Mouse (Mus musculus) large intestine, adult 2 months (tissue): ENCODE measurements around the gene Gatad1. TPM values are rescaled to one million over a fixed set of nuclear protein-coding genes. Genes with fewer than 3 reads are reported as not detected.
A peak's percentile ranks its signal among the peaks of the same experiment; 100 is the strongest.
"Not testable (repeated sequence)": the region's sequence is repeated elsewhere in the genome, so short reads cannot be mapped to it uniquely, and the experiment has no call there.

Experiments used
- DNase-seq: peaks from one replicate; pipeline ENCODE4 v3.0.0-alpha.2; 2012; ENCODE audit warnings: low read depth, low spot score
- WGBS: fragments of 180-500 bp; shearing (Covaris S2); methylation state at CpG from one replicate; pipeline ENCODE4 v1.1.7; 2018; 5-methylcytosine and 5-hydroxymethylcytosine counted together
- polyA plus RNA-seq: library from polyadenylated mRNA; depleted of rRNA; stranded (reverse); fragments of >200 nt; gene quantifications from 2 replicates; pipeline ENCODE4 v1.2.3, GENCODE M21; 2012; rRNA removed

The Gatad1 gene
- 38.3 and 39.9 TPM in 2 replicates for polyA plus RNA-seq

DNA sequence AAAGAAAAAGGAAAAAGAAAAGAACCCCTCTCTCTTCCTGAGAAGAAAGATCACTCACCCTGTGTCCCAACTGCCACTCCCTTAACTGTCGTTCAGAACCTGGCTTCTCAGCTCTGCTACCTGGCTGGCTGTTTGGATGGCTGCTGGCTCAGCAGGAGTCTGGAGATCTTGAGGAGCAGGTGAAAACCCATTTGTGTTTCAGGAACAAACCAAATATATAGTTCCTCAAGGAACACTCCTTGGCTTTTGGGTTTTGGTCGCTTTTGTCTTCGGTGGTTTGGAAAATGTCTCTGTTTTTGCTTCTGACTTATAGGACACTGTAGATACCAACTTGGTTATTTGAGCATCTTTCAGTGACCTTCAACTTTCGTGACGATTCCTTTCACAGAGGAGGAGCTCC is at the start of gene Gatad1:
TSS of gene Gatad1 (minus strand) at position 101 of the 400 bp plus-strand sequence.
- DNase-seq: no peak
- WGBS: 69% methylated on average over 5 of the region's 5 CpGs

DNA sequence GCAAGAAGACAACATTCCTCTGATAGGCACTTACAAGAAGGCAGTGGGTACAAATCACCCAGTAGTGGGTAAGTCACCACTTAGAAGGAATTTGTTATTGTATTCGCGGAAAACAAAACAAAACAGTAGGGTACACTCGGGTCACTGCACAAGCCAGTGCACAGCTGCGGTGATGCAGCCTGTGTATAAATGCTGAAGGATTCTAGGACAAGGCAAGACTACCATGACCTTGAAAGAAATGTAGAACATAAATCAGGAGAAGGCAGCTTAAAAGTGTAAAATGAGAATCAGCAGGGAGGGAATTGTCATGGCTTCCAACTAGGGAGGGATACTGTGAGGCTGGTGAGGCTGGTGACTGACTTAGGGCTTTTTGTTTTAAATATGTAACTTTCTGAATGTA is 45.2 kb upstream of the Gatad1 start:
- 87% methylated on average over 4 of the region's 4 CpGs for WGBS
- DNase-seq: no peak

- no peak for DNase-seq
- WGBS: 74% methylated on average over 5 of the region's 5 CpGs
Observed at GRCm38 (mm10) chr5:3700025-3700424, 43.0 kb upstream of the Gatad1 start.

- DNase-seq: no peak
- WGBS: 86% methylated on average over 3 of the region's 3 CpGs
Observed at GRCm38 (mm10) chr5:3696031-3696430, 39.0 kb upstream of the Gatad1 start.

- DNase-seq: no peak
- 76% methylated on average over 4 of the region's 4 CpGs for WGBS
Observed at GRCm38 (mm10) chr5:3695191-3695590, 38.2 kb upstream of the Gatad1 start.

GRCm38 (mm10) chr5:3692956-3693355 is 36.0 kb upstream of the Gatad1 start:
- no peak for DNase-seq
- WGBS: 95% methylated on average over 9 of the region's 9 CpGs

- WGBS: 80% methylated on average over 3 of the region's 3 CpGs
- DNase-seq: no peak
Observed at GRCm38 (mm10) chr5:3691283-3691682, 34.3 kb upstream of the Gatad1 start.

DNA sequence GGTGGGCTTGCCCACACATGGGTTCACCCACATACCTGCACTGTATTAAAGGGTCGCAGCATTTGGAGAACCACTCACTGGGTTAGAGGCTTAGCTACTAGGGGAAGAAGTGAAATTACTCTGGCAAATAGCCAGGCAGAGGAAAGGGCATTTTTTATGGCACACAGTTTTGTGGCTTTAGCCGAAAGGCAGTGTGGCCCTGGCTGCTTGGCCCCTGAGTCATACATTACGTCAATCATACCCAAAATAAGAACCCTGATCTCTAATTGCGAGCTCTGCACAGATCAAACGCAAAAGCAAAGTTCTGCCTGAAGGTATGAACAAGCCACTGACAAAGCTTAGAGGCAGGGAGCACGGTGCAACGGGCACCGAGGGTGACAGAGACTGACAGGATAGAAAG is 31.3 kb upstream of the Gatad1 start:
- 67% methylated on average over 8 of the region's 8 CpGs for WGBS
- DNase-seq: no peak

DNA sequence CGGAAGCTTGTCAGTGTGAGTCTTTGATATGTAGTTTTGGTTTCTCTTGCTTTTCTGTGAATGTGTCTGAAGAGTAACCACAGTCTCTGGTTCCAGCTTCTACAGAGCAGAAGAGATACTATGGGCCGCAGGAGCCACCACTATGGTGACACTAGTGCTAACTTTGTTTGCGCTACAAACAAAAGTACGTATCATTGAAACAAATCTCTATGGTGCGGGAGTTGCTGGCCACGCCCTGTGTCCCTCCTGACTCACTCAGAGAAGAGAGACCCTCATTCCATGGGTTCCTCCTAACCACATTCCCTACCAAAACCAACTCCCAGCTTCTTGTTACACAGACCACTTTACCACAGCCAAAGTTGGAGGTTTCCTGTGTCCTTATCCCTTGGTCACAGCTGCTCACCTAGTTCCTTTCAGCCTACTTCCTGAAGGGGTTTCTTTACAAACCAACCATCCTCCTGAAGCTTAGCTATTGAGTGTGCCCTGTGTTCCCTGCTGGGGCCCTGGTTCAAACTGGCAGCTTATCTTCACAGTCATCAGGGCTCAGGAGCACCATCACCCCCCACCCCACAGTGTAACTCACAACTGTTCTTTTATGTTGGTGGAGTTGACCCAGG is 13.1 kb upstream of the Gatad1 start:
- WGBS: 76% methylated on average over 6 of the region's 6 CpGs
- no peak for DNase-seq

- 76% methylated on average over 12 of the region's 12 CpGs for WGBS
- no peak for DNase-seq
Observed at GRCm38 (mm10) chr5:3666585-3666984, 9.6 kb upstream of the Gatad1 start.

DNA sequence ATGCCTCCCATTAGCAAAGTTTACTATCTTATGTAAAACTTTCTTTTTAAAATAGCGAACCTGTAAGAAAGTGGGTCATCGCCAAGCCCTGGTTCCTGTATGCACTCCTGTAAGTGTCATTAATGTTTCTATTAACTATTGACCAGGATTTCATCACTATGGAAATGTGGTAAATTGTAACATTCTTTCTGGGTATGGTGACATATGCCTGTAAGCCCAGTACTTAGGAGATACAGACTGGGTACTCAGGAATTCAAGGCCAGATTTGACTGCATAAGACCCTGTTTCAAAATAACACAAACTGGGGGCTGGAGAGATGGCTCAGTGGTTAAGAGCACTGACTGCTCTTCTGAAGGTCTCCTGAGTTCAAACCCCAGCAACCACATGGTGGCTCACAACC is 8.2 kb upstream of the Gatad1 start:
- 82% methylated on average over 2 of the region's 2 CpGs for WGBS
- no peak for DNase-seq

DNA sequence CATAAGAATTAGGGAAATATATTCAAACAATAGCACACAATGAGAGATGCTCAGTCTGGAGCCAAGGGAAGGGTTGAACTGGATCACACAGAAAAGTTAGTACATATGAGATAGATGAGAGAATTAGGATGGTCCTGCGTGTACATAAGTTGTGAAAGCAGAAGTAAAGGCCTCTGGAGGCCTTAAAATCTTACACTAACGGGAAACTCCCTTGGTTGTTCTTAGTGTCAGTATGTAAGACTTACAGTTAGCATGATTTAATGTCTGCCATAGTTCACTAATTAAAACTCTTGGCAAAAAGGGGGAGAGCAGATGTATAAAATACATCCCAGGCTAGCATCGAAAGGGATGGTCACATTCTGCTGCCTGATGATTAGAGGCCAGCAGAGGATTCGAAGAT is 3.2 kb downstream of the Gatad1 start:
- 84% methylated on average over 4 of the region's 4 CpGs for WGBS
- DNase-seq: no peak

DNA sequence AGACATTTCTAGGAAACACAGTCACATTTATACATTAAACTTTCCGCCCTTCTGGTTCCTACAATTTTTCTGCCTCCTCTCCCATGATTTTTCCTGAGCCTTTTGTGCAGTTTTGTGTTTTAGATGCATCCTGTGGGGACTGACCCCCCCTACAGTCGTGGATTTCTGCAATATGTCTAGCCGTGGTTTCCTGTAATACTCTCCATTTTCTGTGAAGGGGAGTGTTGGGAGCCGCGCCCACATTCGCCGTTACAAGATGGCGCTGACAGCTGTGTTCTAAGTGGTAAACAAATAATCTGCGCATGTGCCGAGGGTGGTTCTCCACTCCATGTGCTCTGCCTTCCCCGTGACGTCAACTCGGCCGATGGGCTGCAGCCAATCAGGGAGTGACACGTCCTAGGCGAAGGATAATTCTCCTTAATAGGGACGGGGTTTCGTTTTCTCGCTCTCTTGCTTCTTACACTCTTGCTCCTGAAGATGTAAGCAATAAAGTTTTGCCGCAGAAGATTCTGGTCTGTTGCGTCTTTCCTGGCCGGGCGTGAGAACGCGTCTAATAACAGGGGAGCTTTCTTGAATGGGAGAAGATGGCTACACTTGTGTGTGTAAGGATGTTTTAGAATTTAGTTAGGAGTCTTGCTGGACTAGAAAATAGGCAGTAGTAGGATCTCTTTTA is 3.9 kb downstream of the Gatad1 start:
- WGBS: 92% methylated on average over 16 of the region's 25 CpGs
- not testable (repeated sequence) for DNase-seq

GRCm38 (mm10) chr5:3651621-3652020 is 5.4 kb downstream of the Gatad1 start:
- WGBS: 84% methylated on average over 5 of the region's 5 CpGs
- no peak for DNase-seq

GRCm38 (mm10) chr5:3650881-3651280 is 6.1 kb downstream of the Gatad1 start, which contains the start of gene Tmbim7:
TSS of gene Tmbim7 (plus strand) at chr5:3651181.
- 82% methylated on average over 6 of the region's 6 CpGs for WGBS
- no peak for DNase-seq

GRCm38 (mm10) chr5:3648849-3649210 is 8.2 kb downstream of the Gatad1 start:
- DNase-seq: no peak
- WGBS: 64% methylated on average over 4 of the region's 4 CpGs

- WGBS: 28% methylated on average over 4 of the region's 4 CpGs
Observed at GRCm38 (mm10) chr5:3648206-3648848, 8.7 kb downstream of the Gatad1 start.

DNA sequence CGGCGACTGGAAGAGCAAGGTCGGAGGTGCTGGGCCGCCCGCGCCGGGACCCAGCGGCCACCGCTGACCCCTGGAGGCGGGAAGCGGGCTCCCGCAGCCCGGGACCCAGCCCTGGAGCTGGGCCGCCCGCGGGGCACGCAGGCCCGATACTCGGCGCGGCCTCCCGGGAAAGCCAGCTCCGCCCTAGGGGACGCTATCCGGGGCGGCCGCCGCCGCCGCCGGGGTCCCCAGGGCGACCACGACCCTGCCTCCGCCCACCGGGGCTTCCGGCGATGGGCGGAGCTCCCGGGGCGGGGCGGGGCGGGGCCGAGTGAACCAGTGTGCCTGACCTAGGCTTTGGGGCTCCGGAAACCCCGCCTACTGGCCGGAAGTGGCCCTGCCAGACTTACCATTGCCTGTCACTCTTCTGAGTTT is 9.3 kb downstream of the Gatad1 start:
- under 1% methylated on average over 44 of the region's 46 CpGs for WGBS

More at GRCm38 (mm10) chr5:3648206-3648848, 8.7 kb downstream of the Gatad1 start:
- DNase-seq: no peak

DNA sequence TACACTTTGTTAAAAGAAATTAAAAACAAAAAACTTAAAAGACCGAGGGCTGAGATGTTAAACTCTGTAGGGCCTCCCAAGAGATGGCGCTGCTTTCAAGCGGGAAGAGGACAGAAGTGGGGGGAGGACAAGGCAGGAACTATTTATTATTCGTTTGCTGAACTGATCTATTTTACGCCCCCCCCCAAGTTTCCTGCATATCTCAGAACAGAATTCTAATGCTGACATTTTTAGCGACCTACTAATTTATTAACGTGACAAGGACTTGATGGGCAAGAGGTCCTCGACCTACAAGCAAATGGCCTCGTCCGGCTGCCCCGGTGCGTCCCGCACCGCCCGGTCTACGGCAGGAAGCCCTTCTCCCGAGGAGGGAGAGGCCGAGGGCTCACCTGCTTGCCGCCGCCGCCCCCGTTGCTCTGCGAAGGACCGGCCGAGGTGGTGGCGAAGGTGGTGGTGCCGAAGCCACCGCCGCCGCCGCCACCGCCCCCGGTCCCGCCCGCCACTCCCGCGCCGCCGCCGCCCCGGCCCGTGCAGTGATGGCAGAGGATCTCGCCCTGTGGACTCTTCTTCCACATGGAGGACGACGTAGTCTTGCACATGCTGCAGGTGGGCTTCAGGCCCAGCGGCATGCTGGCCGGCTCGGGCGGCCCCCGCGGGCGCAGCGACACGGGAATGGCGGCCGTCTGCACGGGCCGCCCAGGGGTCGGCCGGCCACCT is 9.8 kb downstream of the Gatad1 start:
- peak; percentile 39 for DNase-seq
- WGBS: under 1% methylated on average over 60 of the region's 60 CpGs

More for the DNA sequence above, 9.3 kb downstream of the Gatad1 start:
- DNase-seq: peak; percentile 62

DNA sequence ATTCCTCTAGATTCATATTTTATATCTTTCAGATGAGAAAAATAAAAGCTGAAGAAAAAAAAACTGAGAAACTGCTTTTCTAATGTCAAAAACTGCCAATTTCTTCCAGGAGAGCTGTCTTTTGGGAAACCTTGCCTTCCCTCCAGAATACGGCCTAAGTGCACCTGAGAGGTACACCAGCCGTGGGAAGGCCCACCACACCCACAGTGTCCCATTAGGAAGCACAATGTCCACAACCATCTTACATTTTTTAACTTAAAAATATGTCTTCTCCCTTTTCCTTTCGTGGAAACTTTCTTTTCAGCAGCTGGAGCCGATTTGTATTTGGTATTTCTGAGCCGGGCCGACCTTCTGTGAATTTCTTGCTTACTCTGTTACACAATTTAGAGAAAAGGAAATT is 10.4 kb downstream of the Gatad1 start:
- no peak for DNase-seq
- 9% methylated on average over 6 of the region's 6 CpGs for WGBS
